Mouse (Mus musculus): ENCODE data around the gene C9orf72. TPM values are rescaled to one million over a fixed set of nuclear protein-coding genes. Genes with fewer than 3 reads are reported as not detected.

Gene C9orf72
- polyA plus RNA-seq, 1 experiment from 2014 or later = 15.7 TPM

GRCm38 (mm10) chr4:35223376-35223988, 2.5 kb downstream of the C9orf72 start:
- 82% methylated on average over 5 of the region's 5 CpGs for WGBS
- ATAC-seq (ENCODE audit: insufficient number of reproducible peaks, insufficient read depth, low FRiP score, low TSS enrichment) = no peak
- no peak overlapping the region for H3K4me2 ChIP-seq (replicated peaks)
- H3K4me3 ChIP-seq = no peak overlapping the region
- no peaks in the 10 kb centered on the region for H3K27me3 ChIP-seq
- H3K36me3 ChIP-seq = no peaks in the 10 kb centered on the region
- H3K9ac ChIP-seq = no peak overlapping the region
- no peak overlapping the region for H3K27ac ChIP-seq
- no peaks in the 10 kb centered on the region for H3K9me3 ChIP-seq
- H3K4me1 ChIP-seq = peaks cover 4% of the 10 kb centered on the region; the same call in 1 of the 2 replicates

- Histone ChIP-seq H3K4me1 (peaks cover 4% of the 10 kb centered on the region; the same call in 1 of the 2 replicates), H3K4me3 (no peak overlapping the region), H3K9ac (no peak overlapping the region), H3K27me3 (no peaks in the 10 kb centered on the region), H3K36me3 (no peaks in the 10 kb centered on the region), H3K9me3 (no peaks in the 10 kb centered on the region), H3K27ac (no peak overlapping the region), H3K4me2 (replicated peaks) (no peak overlapping the region)
- 53% methylated on average over 4 of the region's 4 CpGs for WGBS
- ATAC-seq (ENCODE audit: insufficient number of reproducible peaks, insufficient read depth, low FRiP score, low TSS enrichment) = no peak
Measured at GRCm38 (mm10) chr4:35221903-35222302, 4.1 kb downstream of the C9orf72 start.

DNA sequence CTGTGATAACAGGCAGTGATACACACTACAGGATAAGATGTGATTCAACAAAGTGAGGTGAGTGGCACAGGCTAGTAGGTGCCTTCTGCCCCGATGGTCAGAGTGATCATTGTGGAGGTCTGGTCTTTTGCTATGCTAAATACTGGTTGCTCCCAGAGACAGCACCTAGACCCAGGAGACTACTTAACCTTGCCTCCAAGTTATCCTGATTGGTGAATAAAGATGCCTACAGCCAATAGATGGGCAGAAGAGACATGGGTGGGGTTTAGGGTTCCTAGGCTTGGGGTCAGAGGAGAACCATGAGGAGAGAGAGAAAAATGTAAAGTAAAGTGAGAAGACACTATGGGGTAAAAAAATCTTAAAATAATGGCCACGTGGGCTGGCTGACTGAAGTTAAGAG, 4.8 kb downstream of the C9orf72 start:
- Histone ChIP-seq H3K4me1 (peaks cover 4% of the 10 kb centered on the region; the same call in 1 of the 2 replicates), H3K4me3 (no peak overlapping the region), H3K9me3 (no peaks in the 10 kb centered on the region), H3K4me2 (replicated peaks) (no peak overlapping the region), H3K36me3 (no peaks in the 10 kb centered on the region), H3K27me3 (no peaks in the 10 kb centered on the region), H3K27ac (no peak overlapping the region), H3K9ac (no peak overlapping the region)
- 35% methylated on average over 2 of the region's 2 CpGs for WGBS
- ATAC-seq (ENCODE audit: insufficient number of reproducible peaks, insufficient read depth, low FRiP score, low TSS enrichment) = no peak

GRCm38 (mm10) chr4:35220108-35220731, 5.8 kb downstream of the C9orf72 start:
- no peak overlapping the region for H3K4me2 ChIP-seq (replicated peaks)
- H3K27ac ChIP-seq = no peak overlapping the region
- H3K36me3 ChIP-seq = no peaks in the 10 kb centered on the region
- no peak for ATAC-seq (ENCODE audit: insufficient number of reproducible peaks, insufficient read depth, low FRiP score, low TSS enrichment)
- H3K4me1 ChIP-seq = peaks cover 4% of the 10 kb centered on the region; the same call in 1 of the 2 replicates
- no peak overlapping the region for H3K9ac ChIP-seq
- WGBS = 91% methylated on average over 6 of the region's 6 CpGs
- H3K27me3 ChIP-seq = no peaks in the 10 kb centered on the region
- H3K4me3 ChIP-seq = no peak overlapping the region
- H3K9me3 ChIP-seq = no peaks in the 10 kb centered on the region

DNA sequence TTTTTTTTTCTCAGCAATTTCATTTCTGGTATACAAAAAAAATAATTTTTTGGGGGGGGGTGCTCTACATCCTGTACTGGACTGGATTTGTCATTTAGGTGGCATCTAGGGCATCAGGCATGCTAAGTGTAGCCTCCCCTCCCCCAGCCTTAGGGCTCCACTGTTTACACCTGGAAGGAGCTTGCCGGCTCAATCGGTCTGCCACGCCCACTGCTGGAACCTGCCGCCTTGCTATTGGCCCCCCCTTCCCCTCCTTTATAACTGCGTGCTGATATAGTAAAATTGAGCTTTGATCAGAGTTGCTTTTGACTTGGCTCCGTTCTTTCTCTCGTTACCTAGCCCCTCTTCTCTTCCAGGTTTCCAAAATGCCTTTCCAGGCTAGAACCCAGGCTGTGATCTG, 21.3 kb downstream of the C9orf72 start:
- H3K4me1 ChIP-seq = no peaks in the 10 kb centered on the region
- H3K27me3 ChIP-seq = no peaks in the 10 kb centered on the region
- H3K27ac ChIP-seq = no peak overlapping the region
- 0 out of 2 replicates have a peak, but pooled peaks cover 17% of the 10 kb centered on the region for H3K36me3 ChIP-seq
- no peak overlapping the region for H3K4me3 ChIP-seq
- no peaks in the 10 kb centered on the region for H3K9me3 ChIP-seq
- ATAC-seq (ENCODE audit: insufficient number of reproducible peaks, insufficient read depth, low FRiP score, low TSS enrichment) = no peak
- WGBS = 64% methylated on average over 7 of the region's 7 CpGs
- H3K4me2 ChIP-seq (replicated peaks) = no peak overlapping the region
- H3K9ac ChIP-seq = no peak overlapping the region

GRCm38 (mm10) chr4:35203724-35204123, 22.3 kb downstream of the C9orf72 start:
- Histone ChIP-seq H3K4me2 (replicated peaks) (no peak overlapping the region), H3K4me3 (no peak overlapping the region), H3K36me3 (0 out of 2 replicates have a peak, but pooled peaks cover 17% of the 10 kb centered on the region), H3K27ac (no peak overlapping the region), H3K27me3 (no peaks in the 10 kb centered on the region), H3K9ac (no peak overlapping the region), H3K9me3 (no peaks in the 10 kb centered on the region), H3K4me1 (no peaks in the 10 kb centered on the region)
- ATAC-seq (ENCODE audit: insufficient number of reproducible peaks, insufficient read depth, low FRiP score, low TSS enrichment) = no peak
- WGBS = 94% methylated on average over 2 of the region's 2 CpGs

- Histone ChIP-seq H3K9me3 (no peaks in the 10 kb centered on the region), H3K27ac (no peak overlapping the region), H3K27me3 (no peaks in the 10 kb centered on the region), H3K4me2 (replicated peaks) (no peak overlapping the region), H3K4me3 (no peak overlapping the region), H3K9ac (no peak overlapping the region), H3K4me1 (no peaks in the 10 kb centered on the region), H3K36me3 (0 out of 2 replicates have a peak, but pooled peaks cover 17% of the 10 kb centered on the region)
- WGBS = 95% methylated on average over 5 of the region's 5 CpGs
- ATAC-seq (ENCODE audit: insufficient number of reproducible peaks, insufficient read depth, low FRiP score, low TSS enrichment) = no peak
Measured at GRCm38 (mm10) chr4:35201700-35202099, 24.3 kb downstream of the C9orf72 start.

DNA sequence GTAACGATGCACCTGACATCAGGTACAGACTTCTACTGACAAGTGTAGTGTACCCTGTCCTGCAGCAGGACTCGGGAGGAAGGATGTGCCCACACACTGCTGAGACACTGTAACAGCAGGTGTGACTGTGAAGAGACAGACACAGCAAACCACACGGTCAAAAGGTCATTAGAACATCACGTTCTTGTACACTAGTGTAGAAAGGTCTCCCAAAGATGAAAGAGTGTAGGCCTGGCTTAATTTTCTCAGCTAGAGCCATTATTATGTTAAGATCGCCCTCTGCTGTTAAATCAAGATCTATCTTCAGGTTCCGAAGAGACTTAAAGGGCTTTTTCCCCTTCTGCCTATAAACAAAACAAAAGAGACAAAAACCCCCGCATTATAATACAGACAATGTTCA, 33.2 kb downstream of the C9orf72 start:
- no peak overlapping the region for H3K4me3 ChIP-seq
- 43% methylated on average over 7 of the region's 7 CpGs for WGBS
- H3K9ac ChIP-seq = no peak overlapping the region
- no peak overlapping the region for H3K4me2 ChIP-seq (replicated peaks)
- ATAC-seq (ENCODE audit: insufficient number of reproducible peaks, insufficient read depth, low FRiP score, low TSS enrichment) = no peak
- H3K27me3 ChIP-seq = no peaks in the 10 kb centered on the region
- no peak overlapping the region for H3K27ac ChIP-seq
- H3K4me1 ChIP-seq = no peaks in the 10 kb centered on the region
- H3K36me3 ChIP-seq = no peaks in the 10 kb centered on the region
- no peaks in the 10 kb centered on the region for H3K9me3 ChIP-seq

- WGBS = 76% methylated on average over 5 of the region's 5 CpGs
- Histone ChIP-seq H3K4me1 (no peaks in the 10 kb centered on the region), H3K36me3 (no peaks in the 10 kb centered on the region), H3K27ac (no peak overlapping the region), H3K4me2 (replicated peaks) (no peak overlapping the region), H3K4me3 (no peak overlapping the region), H3K9ac (no peak overlapping the region), H3K9me3 (no peaks in the 10 kb centered on the region), H3K27me3 (no peaks in the 10 kb centered on the region)
- no peak; the same call in 1 of the 2 replicates for ATAC-seq (ENCODE audit: insufficient number of reproducible peaks, insufficient read depth, low FRiP score, low TSS enrichment)
Measured at GRCm38 (mm10) chr4:35189794-35190193, 36.2 kb downstream of the C9orf72 start.

GRCm38 (mm10) chr4:35187617-35188326, 38.2 kb downstream of the C9orf72 start:
- Histone ChIP-seq H3K4me2 (replicated peaks) (no peak overlapping the region), H3K27me3 (no peaks in the 10 kb centered on the region), H3K9ac (no peak overlapping the region), H3K27ac (no peak overlapping the region), H3K36me3 (no peaks in the 10 kb centered on the region), H3K4me1 (no peaks in the 10 kb centered on the region), H3K4me3 (no peak overlapping the region), H3K9me3 (no peaks in the 10 kb centered on the region)
- WGBS = 89% methylated on average over 8 of the region's 8 CpGs
- no peak for ATAC-seq (ENCODE audit: insufficient number of reproducible peaks, insufficient read depth, low FRiP score, low TSS enrichment)

DNA sequence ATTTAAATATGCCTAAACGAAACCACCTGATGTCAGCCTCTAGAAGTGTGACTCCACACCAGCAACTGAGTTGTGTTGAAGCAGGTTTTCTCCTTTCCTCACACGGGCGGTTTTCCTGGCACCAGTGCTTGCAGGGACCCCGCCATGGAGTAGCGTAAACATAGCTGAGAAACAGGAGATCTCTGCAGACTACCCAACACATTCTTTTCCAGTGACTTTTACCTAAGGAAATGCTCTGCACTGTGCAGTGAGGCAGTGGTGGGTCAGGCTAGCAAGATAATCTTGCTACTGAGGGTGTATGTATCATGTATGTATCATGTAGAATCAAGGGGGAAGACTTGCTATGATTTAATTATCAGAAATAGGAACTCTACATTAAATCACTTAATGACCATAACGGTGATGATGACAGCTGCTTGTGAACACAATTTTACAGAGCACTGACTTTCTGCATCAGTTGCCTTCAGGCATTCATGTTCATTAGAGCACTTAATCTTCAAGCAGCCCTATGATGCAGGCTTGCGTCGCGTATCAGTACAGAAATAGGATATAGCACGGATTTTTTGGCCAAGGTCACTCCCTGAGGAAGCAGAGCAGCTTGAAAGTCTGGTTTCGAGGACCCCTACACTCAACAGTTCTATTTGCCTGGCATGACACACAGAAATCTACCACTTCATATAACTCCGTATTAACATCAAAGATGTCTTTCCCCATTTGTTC, 47.9 kb downstream of the C9orf72 start:
- no peak overlapping the region for H3K9ac ChIP-seq
- H3K27me3 ChIP-seq = no peaks in the 10 kb centered on the region
- no peak overlapping the region for H3K4me2 ChIP-seq (replicated peaks)
- no peaks in the 10 kb centered on the region for H3K36me3 ChIP-seq
- ATAC-seq (ENCODE audit: insufficient number of reproducible peaks, insufficient read depth, low FRiP score, low TSS enrichment) = no peak
- no peaks in the 10 kb centered on the region for H3K4me1 ChIP-seq
- H3K27ac ChIP-seq = no peak overlapping the region
- WGBS = 68% methylated on average over 12 of the region's 12 CpGs
- H3K4me3 ChIP-seq = no peak overlapping the region
- H3K9me3 ChIP-seq = no peaks in the 10 kb centered on the region
